Mouse (Mus musculus) left cerebral cortex, adult 2 months (tissue): Measurements from ENCODE around the gene Frs2. TPM values are rescaled to one million over a fixed set of nuclear protein-coding genes. Genes with fewer than 3 reads are reported as not detected.

ENCODE experiments used
- DNase-seq, 2 experiments: peaks; one replicate each; pipeline ENCODE4 v3.0.0; 2021 to 2022; ENCODE audit warnings: low spot score in 2 of 2, mixed read lengths in 1 of 2; ENCODE audit errors: extremely low spot score in 1 of 2
- H3K27ac ChIP-seq: fragments of 200-600 bp; 2 replicates; pipeline ENCODE4 v1.8.1; 2022
- H3K4me3 ChIP-seq: fragments of 200-600 bp; 2 replicates; pipeline ENCODE4 v1.8.1; 2022
- CTCF ChIP-seq: fragments of 200-600 bp; IDR thresholded peaks from 2 replicates; pipeline ENCODE4 v1.8.1; 2022; ENCODE audit warnings: antibody characterized with exemption, mild to moderate bottlenecking, moderate library complexity
- intact Hi-C: fragments of 180-260 bp; cut with DNase I; formaldehyde crosslinking; loops from one replicate; pipeline ENCODE4 v1.15.1; 2025
- total RNA-seq, 2 experiments: library from RNA; stranded (reverse); gene quantifications; 2 replicates each; pipeline ENCODE4 v1.2.3; 2021

Gene Frs2
- total RNA-seq, 2 experiments from 2014 or later = 36.6 to 36.9 TPM

- no peak overlapping the region for H3K27ac ChIP-seq
- no peak overlapping the region for H3K4me3 ChIP-seq
- DNase-seq = no peak
- intact Hi-C loops = no loop called here
- no peak for TF ChIP-seq CTCF
Measured at GRCm38 (mm10) chr10:117023693-117024092, 124.6 kb downstream of the Frs2 start.

DNA sequence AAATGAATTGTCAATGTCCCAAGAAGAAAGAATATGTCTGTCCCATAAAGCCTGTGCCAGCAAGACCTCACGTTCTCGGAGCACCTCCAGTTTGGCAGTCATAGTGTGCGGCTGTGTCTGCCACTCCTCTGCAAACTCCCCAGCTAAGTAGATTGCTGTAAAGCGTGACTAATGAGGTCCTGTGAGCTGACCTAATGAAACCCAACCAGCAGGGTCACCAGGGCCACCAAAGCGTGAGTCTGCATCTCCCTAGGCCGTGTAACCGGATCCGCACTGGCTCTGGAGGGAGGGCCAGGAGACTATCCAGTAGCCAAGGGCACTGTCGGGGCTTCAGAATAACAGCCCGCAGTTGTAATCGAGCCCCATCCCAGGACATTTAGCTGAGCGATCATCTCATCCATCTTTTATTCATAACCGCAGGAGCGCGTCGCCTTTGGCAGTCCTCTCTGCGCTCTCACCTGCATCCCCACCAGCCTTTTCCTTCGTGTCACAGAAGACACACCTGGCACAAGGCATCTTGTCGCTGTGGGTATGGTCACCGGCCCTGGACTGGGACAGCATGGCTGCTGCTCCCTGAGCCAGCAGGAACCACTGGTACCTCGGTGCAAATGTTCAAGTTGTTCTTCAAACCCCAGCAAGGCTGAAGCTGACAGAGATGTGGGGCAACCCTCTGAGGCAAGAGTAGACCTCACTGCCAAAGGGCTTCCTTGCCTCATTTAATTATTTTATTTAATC lies 127.1 kb downstream of the Frs2 start:
- DNase-seq = no peak
- H3K27ac ChIP-seq = no peak overlapping the region
- intact Hi-C loops = no loop called here
- H3K4me3 ChIP-seq = no peak overlapping the region
- no peak for TF ChIP-seq CTCF

Other genes with a start within 250 kb of the Frs2 start
- 10 to 100 TPM; 42.6 to 47.3 TPM for gene Rab3ip, start 197.8 kb downstream of the Frs2 start, total RNA-seq
- not detected for gene Gm10271, start 175.9 kb downstream of the Frs2 start, total RNA-seq
- under 1 TPM; 0.12 to 0.29 TPM for gene Best3, start 162.2 kb downstream of the Frs2 start, total RNA-seq
- not detected for gene Lrrc10, start 103.2 kb downstream of the Frs2 start, total RNA-seq
- 100 to 1,000 TPM; 146 to 157 TPM for gene Cct2, start 84.7 kb downstream of the Frs2 start, total RNA-seq
- gene Yeats4, start 76.0 kb upstream of the Frs2 start, total RNA-seq = 10 to 100 TPM; 43.7 to 47.0 TPM
- gene 9530003J23Rik, start 90.2 kb upstream of the Frs2 start, total RNA-seq = not detected
- 10 to 100 TPM; 11.1 to 14.4 TPM for gene Lyz2, start 133.8 kb upstream of the Frs2 start, total RNA-seq
- 1 to 10 TPM; 1.4 to 1.6 TPM for gene Lyz1, start 144.3 kb upstream of the Frs2 start, total RNA-seq
- gene Cpsf6, start 231.5 kb upstream of the Frs2 start, total RNA-seq = 100 to 1,000 TPM; 116 to 120 TPM